Mouse (Mus musculus) kidney, embryonic 14.5 days (tissue): ENCODE data around the gene A830031A19Rik. TPM values are rescaled to one million over a fixed set of nuclear protein-coding genes. Genes with fewer than 3 reads are reported as not detected.

Experiments
- ATAC-seq: fragments of 200-750 bp; cut with Nextera tagmentation; 2 replicates; pipeline ENCODE4 v1.8.0; 2017; ENCODE audit warnings: moderate number of reproducible peaks, mild to moderate bottlenecking, moderate TSS enrichment, moderate library complexity; ENCODE audit not compliant: low FRiP score, low TSS enrichment
- H3K27ac ChIP-seq: fragments of 300-500 bp; sonication (generic); 2 replicates; pipeline ENCODE4 v1.5.1; 2014; ENCODE audit warnings: low read depth, mild to moderate bottlenecking, low read length, moderate library complexity, mixed read lengths
- H3K27me3 ChIP-seq: fragments of 300-500 bp; sonication (generic); 2 replicates; pipeline ENCODE4 v1.6.1; 2014; ENCODE audit warnings: mild to moderate bottlenecking, low read length; ENCODE audit not compliant: control insufficient read depth, insufficient read depth
- H3K36me3 ChIP-seq: fragments of 300-500 bp; sonication (generic); 2 replicates; pipeline ENCODE4 v1.6.1; 2014; ENCODE audit warnings: low read length, mixed read lengths; ENCODE audit not compliant: control insufficient read depth, insufficient read depth
- H3K4me1 ChIP-seq: fragments of 300-500 bp; sonication (generic); 2 replicates; pipeline ENCODE4 v1.6.1; 2014; ENCODE audit warnings: low read length, mixed read lengths; ENCODE audit not compliant: control insufficient read depth, insufficient read depth
- H3K4me2 ChIP-seq: fragments of 300-500 bp; sonication (generic); replicated peaks from 2 replicates; pipeline ENCODE4 v1.6.1; 2014; ENCODE audit warnings: low read depth, mild to moderate bottlenecking, low read length
- H3K4me3 ChIP-seq: fragments of 300-500 bp; sonication (generic); 2 replicates; pipeline ENCODE4 v1.5.1; 2014; ENCODE audit warnings: mild to moderate bottlenecking, low read length
- H3K9ac ChIP-seq: fragments of 300-500 bp; sonication (generic); 2 replicates; pipeline ENCODE4 v1.6.1; 2014; ENCODE audit warnings: low read depth, mild to moderate bottlenecking, low read length, moderate library complexity
- H3K9me3 ChIP-seq: fragments of 300-500 bp; sonication (generic); 2 replicates; pipeline ENCODE4 v1.6.1; 2016; ENCODE audit warnings: low read length; ENCODE audit not compliant: control insufficient read depth
- WGBS: fragments of 180-500 bp; shearing (Covaris S2); extraction: QIAGEN DNeasy Blood & Tissue Kit; methylation state at CpG from one replicate; pipeline ENCODE4 v1.1.7; 2014; 5-methylcytosine and 5-hydroxymethylcytosine counted together
- polyA plus RNA-seq: library from polyadenylated mRNA; unstranded; fragments of >200 nt; fragmentation: Nextera tagmentation; extraction: Ambion mirVana; gene quantifications from 2 replicates; pipeline ENCODE4 v1.2.1, GENCODE M21; 2014

The A830031A19Rik gene
- polyA plus RNA-seq, 1 experiment from 2014 or later = not detected

GRCm38 (mm10) chr11:24052882-24053281, 22.0 kb downstream of the A830031A19Rik start:
- 75% methylated on average over 6 of the region's 6 CpGs for WGBS
- ATAC-seq = no peak
- no peaks in the 10 kb centered on the region for H3K9me3 ChIP-seq
- peaks cover 3% of the 10 kb centered on the region; the same call in 1 of the 2 replicates for H3K27me3 ChIP-seq
- no peak overlapping the region for H3K27ac ChIP-seq
- no peak overlapping the region for H3K9ac ChIP-seq
- 0 out of 2 replicates have a peak, but pooled peaks cover 2% of the 10 kb centered on the region for H3K4me1 ChIP-seq
- H3K4me2 ChIP-seq = no peak overlapping the region
- H3K4me3 ChIP-seq = no peak overlapping the region
- no peaks in the 10 kb centered on the region for H3K36me3 ChIP-seq

DNA sequence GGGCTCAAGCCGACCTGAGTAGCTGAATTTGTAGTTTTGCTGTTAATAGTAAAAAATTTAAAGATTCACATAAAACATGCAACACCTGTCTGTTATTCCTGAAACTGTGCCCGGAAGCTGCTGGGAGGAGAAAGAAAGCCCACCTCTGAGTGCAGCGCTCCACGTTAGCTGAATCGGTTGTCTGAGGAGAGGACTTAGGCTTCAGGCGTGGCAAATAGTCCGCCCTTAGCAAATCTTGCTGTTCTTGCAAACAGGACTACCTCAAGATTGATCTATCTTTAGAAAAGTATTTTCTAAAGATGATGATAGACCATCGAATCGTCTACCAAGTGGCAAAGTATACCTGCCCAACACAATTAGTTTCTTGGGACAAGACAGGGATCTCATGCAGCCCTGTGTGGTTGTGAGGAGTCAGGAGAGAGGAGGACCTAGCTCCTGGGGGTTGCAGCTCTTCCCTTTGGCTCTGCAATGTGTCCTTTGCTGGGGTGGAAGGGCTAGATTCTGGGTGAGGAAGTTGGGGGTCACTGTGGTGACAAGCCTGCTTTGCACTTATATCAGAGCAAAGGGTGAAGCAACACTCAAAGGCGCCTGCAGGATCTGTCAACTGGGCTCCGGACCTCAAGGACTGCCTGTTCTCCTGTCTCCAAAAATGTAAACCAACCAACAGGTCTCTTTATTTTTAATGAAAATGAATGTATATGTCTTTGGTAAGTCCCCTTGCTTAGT, 24.7 kb downstream of the A830031A19Rik start:
- Histone ChIP-seq H3K36me3 (no peaks in the 10 kb centered on the region), H3K4me3 (no peak overlapping the region), H3K4me2 (no peak overlapping the region), H3K9me3 (no peaks in the 10 kb centered on the region), H3K4me1 (0 out of 2 replicates have a peak, but pooled peaks cover 2% of the 10 kb centered on the region), H3K27ac (no peak overlapping the region), H3K9ac (no peak overlapping the region), H3K27me3 (0 out of 2 replicates have a peak, but pooled peaks cover 3% of the 10 kb centered on the region)
- WGBS = 81% methylated on average over 11 of the region's 11 CpGs
- ATAC-seq = no peak

DNA sequence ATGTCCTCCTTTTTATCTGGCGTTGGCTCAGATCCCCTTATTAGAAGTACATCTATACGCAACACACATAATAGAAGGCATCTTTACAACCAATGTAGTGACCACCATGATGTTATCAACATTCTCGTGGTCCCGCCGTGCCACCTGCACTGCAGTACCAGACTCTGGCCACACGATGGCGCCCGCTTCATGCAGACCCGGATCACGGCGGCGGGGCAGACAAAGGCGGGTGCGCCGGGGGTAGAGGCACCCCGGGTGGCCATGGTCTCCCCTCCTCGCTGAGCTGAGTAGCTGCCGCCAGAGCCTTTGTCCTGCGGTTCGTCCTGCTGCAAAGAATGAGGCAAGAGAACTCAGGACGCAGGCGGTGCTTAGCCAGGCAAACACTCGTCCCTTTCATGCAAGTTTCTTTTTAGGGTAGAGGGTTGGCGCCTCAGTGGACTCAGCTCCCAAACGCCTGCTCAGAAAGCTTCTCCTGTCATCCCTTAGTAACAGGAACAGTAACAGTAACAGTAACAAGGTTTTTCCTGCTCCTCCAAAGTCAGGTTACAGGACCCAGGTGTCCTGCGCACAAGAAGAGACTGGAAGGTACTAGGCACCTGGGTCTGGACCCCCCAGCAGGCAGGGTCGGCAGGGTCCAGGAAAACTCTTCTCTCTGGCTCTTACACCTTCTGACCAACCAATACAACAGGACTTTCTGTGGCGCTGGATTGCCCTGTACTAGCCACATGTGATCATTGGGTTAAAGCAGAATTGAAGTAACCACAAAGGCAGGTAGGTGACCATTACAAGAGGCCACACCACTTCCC, 25.4 kb downstream of the A830031A19Rik start:
- Histone ChIP-seq H3K9ac (peak overlapping the region; percentile 54), H3K4me2 (peak overlapping the region; percentile 66), H3K36me3 (no peaks in the 10 kb centered on the region), H3K4me3 (peak overlapping the region; percentile 52), H3K4me1 (0 out of 2 replicates have a peak, but pooled peaks cover 2% of the 10 kb centered on the region), H3K27ac (no peak overlapping the region), H3K9me3 (no peaks in the 10 kb centered on the region), H3K27me3 (0 out of 2 replicates have a peak, but pooled peaks cover 3% of the 10 kb centered on the region)
- peak; percentile 88 for ATAC-seq
- WGBS = 4% methylated on average over 28 of the region's 28 CpGs

DNA sequence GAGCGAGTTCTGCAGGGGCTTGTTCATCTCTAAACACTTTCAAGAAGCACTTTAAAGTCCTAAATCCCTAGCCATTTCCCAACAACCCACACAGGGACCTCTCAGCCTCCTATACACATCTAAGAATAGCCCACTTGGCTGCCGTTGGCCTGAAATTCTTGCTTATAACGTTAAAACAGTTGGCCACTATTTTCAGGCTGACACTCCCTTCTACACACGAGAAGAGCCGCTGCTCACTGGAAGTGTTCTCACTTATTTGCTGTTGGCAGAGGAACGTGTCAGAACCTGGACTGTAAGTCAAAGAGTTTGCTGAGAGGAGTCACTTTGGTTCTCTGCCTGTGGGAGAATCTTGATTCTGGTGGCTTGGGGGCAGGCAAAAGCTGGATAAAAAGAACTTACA, 30.8 kb downstream of the A830031A19Rik start:
- no peak overlapping the region for H3K27ac ChIP-seq
- no peak overlapping the region for H3K4me2 ChIP-seq
- no peak overlapping the region for H3K9ac ChIP-seq
- H3K36me3 ChIP-seq = no peaks in the 10 kb centered on the region
- H3K27me3 ChIP-seq = no peaks in the 10 kb centered on the region
- ATAC-seq = no peak
- H3K9me3 ChIP-seq = no peaks in the 10 kb centered on the region
- H3K4me3 ChIP-seq = no peak overlapping the region
- H3K4me1 ChIP-seq = no peaks in the 10 kb centered on the region
- WGBS = 76% methylated on average over 6 of the region's 6 CpGs

GRCm38 (mm10) chr11:24020760-24021159, 54.1 kb downstream of the A830031A19Rik start:
- Histone ChIP-seq H3K27ac (no peak overlapping the region), H3K4me3 (no peak overlapping the region), H3K4me1 (no peaks in the 10 kb centered on the region), H3K27me3 (no peaks in the 10 kb centered on the region), H3K9me3 (no peaks in the 10 kb centered on the region), H3K4me2 (no peak overlapping the region), H3K9ac (no peak overlapping the region), H3K36me3 (no peaks in the 10 kb centered on the region)
- WGBS = 69% methylated on average over 1 of the region's 1 CpGs
- no peak for ATAC-seq

- no peaks in the 10 kb centered on the region for H3K36me3 ChIP-seq
- no peak overlapping the region for H3K27ac ChIP-seq
- no peak overlapping the region for H3K4me3 ChIP-seq
- WGBS = 69% methylated on average over 2 of the region's 2 CpGs
- no peaks in the 10 kb centered on the region for H3K9me3 ChIP-seq
- no peak for ATAC-seq
- no peak overlapping the region for H3K9ac ChIP-seq
- H3K27me3 ChIP-seq = no peaks in the 10 kb centered on the region
- no peak overlapping the region for H3K4me2 ChIP-seq
- H3K4me1 ChIP-seq = no peaks in the 10 kb centered on the region
These were observed 56.1 kb downstream of the A830031A19Rik start for GRCm38 (mm10) chr11:24018783-24019182.

DNA sequence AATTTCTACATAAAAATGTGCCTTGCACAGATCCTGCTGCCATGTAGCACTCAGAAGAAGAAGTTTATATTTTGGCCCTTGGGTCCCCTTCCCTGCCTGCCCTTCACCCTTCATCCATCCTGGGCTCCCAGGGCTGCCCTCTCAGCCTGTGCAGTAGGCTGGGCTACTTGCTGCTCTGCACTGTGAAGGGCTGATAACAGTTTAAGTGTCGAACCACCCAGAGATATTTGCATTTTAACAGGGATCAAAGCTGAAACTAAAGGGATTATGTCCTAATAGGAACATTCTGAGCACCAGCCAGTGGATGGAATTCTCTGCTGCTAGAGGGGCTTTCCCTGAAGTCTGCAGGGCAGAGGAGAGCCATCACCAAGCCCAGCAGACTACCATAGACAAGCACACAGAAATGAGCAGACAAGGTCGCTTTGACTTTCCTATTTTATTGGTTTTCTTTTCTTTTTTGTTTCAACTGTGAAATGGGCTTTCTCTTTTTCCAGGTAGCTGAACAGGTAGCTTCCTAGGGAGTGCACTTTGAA, 58.1 kb downstream of the A830031A19Rik start:
- no peaks in the 10 kb centered on the region for H3K9me3 ChIP-seq
- no peak overlapping the region for H3K9ac ChIP-seq
- no peaks in the 10 kb centered on the region for H3K4me1 ChIP-seq
- H3K36me3 ChIP-seq = no peaks in the 10 kb centered on the region
- H3K4me3 ChIP-seq = no peak overlapping the region
- 32% methylated on average over 2 of the region's 2 CpGs for WGBS
- no peak for ATAC-seq
- no peak overlapping the region for H3K4me2 ChIP-seq
- no peak overlapping the region for H3K27ac ChIP-seq
- H3K27me3 ChIP-seq = no peaks in the 10 kb centered on the region

DNA sequence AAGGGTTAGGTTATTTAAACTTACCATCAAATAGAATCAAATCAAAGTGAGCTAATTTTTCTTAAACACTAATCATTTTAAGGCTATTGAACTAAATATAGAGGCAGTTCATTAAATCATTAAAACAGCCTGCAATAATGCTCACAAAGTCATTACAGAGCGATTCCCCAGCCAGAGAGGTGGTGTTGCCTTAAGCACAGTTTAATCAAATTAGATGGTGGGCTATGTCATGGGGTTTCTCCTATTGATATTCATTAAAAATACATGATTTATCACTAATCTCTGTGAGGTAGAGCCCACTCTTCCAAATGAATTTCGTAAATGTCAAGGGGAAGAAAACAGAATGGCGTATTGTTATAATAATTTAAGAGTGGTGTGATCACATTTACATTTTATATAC, 58.8 kb downstream of the A830031A19Rik start:
- WGBS = 73% methylated on average over 3 of the region's 3 CpGs
- ATAC-seq = no peak
- Histone ChIP-seq H3K27ac (no peak overlapping the region), H3K4me2 (no peak overlapping the region), H3K27me3 (no peaks in the 10 kb centered on the region), H3K9ac (no peak overlapping the region), H3K9me3 (no peaks in the 10 kb centered on the region), H3K36me3 (no peaks in the 10 kb centered on the region), H3K4me1 (no peaks in the 10 kb centered on the region), H3K4me3 (no peak overlapping the region)

DNA sequence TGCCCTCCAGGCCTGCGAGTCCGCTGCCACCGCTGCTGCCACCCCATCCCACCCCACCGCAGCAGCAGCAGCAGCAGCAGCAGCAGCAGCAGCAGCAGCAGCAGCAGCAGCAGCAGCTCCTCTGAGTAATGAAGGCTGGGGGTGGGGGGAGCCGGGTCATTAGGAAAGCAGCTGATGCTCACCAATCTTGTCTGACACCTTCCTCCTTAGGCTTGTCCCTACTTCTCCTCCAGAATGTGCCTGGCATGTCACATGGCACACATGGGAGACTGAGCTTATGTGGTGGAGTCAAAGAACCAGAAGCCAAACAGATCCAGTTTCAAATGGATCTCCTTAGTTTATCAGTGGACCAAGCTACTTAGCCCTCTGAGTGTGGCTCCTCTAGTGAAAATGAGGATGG, 60.2 kb downstream of the A830031A19Rik start:
- no peaks in the 10 kb centered on the region for H3K4me1 ChIP-seq
- 73% methylated on average over 5 of the region's 5 CpGs for WGBS
- H3K9me3 ChIP-seq = no peaks in the 10 kb centered on the region
- no peak overlapping the region for H3K27ac ChIP-seq
- H3K36me3 ChIP-seq = no peaks in the 10 kb centered on the region
- no peak overlapping the region for H3K4me3 ChIP-seq
- H3K27me3 ChIP-seq = no peaks in the 10 kb centered on the region
- ATAC-seq = no peak
- H3K9ac ChIP-seq = no peak overlapping the region
- no peak overlapping the region for H3K4me2 ChIP-seq
